Mouse (Mus musculus): ENCODE measurements around the gene Pax2. TPM values are rescaled to one million over a fixed set of nuclear protein-coding genes. Genes with fewer than 3 reads are reported as not detected.

Gene Pax2
- polyA plus RNA-seq, 1 experiment from 2014 or later: not detected

DNA sequence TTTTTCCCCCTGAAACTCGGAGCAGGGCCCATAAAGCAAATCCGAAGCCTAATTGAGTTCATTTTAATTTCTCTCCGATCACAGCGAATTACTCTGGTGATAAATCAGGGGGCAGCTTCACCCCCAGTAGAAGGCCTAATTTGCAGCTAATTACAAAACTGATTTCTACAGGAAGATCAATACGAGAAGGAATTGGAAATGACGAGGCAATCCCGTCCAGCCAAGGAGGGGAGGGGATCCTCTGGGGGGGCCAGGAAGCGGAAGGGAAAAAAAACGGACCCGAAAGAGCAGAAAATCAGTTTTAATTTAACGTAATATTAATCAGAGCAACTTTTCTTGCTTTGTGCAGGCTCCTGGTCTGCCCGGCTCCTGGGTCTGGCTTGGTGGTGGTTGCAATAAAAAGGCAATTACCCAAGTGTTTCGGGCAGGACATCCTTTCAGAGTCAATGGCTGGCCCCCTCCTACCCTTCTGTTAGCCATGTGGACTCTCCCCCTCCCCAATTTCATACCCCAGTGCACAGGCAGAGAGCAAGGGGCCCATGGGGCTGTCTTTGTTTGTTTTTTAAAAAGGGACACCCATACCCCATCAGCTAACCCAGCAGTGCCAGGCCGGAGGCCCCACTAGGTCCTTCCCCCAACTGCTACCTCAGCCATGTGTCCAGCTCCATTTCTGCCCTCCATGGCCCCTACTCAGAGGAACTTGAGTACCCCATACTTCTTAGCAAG lies 61.7 kb downstream of the Pax2 start:
- no peak overlapping the region for H3K27ac ChIP-seq (ENCODE audit: low read depth, low read length)
- WGBS (ENCODE audit: insufficient replicate concordance): 75% methylated on average over 14 of the region's 14 CpGs
- H3K9ac ChIP-seq (ENCODE audit: low read depth, low read length): no peak overlapping the region
- H3K4me3 ChIP-seq (ENCODE audit: low read depth, low read length): no peak overlapping the region
- no peak for ATAC-seq (replicated peaks; ENCODE audit: insufficient number of reproducible peaks, low FRiP score, low TSS enrichment)
- no peaks in the 10 kb centered on the region for H3K36me3 ChIP-seq (ENCODE audit: control insufficient read depth, insufficient read depth, low read length)
- no peaks in the 10 kb centered on the region for H3K4me1 ChIP-seq (ENCODE audit: control insufficient read depth, insufficient read depth, low read length)
- H3K27me3 ChIP-seq (ENCODE audit: control insufficient read depth, insufficient read depth, low read length): peaks cover 11% of the 10 kb centered on the region
- no peaks in the 10 kb centered on the region for H3K9me3 ChIP-seq (replicated peaks; ENCODE audit: control insufficient read depth, low read length)
- H3K4me2 ChIP-seq: no peak overlapping the region

- Histone ChIP-seq H3K27ac (ENCODE audit: low read depth, low read length) (no peak overlapping the region), H3K4me3 (ENCODE audit: low read depth, low read length) (no peak overlapping the region), H3K4me2 (no peak overlapping the region), H3K9ac (ENCODE audit: low read depth, low read length) (no peak overlapping the region), H3K27me3 (ENCODE audit: control insufficient read depth, insufficient read depth, low read length) (peaks cover 17% of the 10 kb centered on the region), H3K36me3 (ENCODE audit: control insufficient read depth, insufficient read depth, low read length) (no peaks in the 10 kb centered on the region), H3K9me3 (replicated peaks; ENCODE audit: control insufficient read depth, low read length) (no peaks in the 10 kb centered on the region), H3K4me1 (ENCODE audit: control insufficient read depth, insufficient read depth, low read length) (no peaks in the 10 kb centered on the region)
- ATAC-seq (replicated peaks; ENCODE audit: insufficient number of reproducible peaks, low FRiP score, low TSS enrichment): no peak
- WGBS (ENCODE audit: insufficient replicate concordance): 64% methylated on average over 6 of the region's 6 CpGs
These were observed 62.8 kb downstream of the Pax2 start for GRCm38 (mm10) chr19:44818676-44819075.

DNA sequence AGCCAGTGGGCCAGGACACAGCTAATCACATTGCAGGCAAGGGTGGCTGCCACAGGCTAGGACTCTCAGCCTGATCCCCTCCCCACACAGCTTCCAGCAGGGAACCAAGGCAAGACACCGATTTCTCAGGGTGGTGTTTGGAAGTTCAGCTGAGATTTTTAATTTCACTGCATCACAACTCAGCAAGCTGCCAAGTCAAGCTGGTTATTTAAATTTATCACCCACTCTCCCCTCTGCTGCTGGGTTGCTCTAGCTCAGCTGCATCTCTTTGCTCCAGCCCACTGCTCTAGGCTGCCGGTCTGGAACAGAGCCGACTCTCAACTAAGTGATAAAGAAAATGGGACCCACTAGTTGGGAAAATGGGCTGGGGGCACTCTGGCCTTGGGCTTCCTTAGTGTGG lies 65.7 kb downstream of the Pax2 start:
- Histone ChIP-seq H3K27ac (ENCODE audit: low read depth, low read length) (no peak overlapping the region), H3K9ac (ENCODE audit: low read depth, low read length) (no peak overlapping the region), H3K9me3 (replicated peaks; ENCODE audit: control insufficient read depth, low read length) (no peaks in the 10 kb centered on the region), H3K4me2 (no peak overlapping the region), H3K36me3 (ENCODE audit: control insufficient read depth, insufficient read depth, low read length) (no peaks in the 10 kb centered on the region), H3K27me3 (ENCODE audit: control insufficient read depth, insufficient read depth, low read length) (peaks cover 30% of the 10 kb centered on the region), H3K4me1 (ENCODE audit: control insufficient read depth, insufficient read depth, low read length) (no peaks in the 10 kb centered on the region), H3K4me3 (ENCODE audit: low read depth, low read length) (no peak overlapping the region)
- WGBS (ENCODE audit: insufficient replicate concordance): 29% methylated on average over 3 of the region's 3 CpGs
- ATAC-seq (replicated peaks; ENCODE audit: insufficient number of reproducible peaks, low FRiP score, low TSS enrichment): no peak

DNA sequence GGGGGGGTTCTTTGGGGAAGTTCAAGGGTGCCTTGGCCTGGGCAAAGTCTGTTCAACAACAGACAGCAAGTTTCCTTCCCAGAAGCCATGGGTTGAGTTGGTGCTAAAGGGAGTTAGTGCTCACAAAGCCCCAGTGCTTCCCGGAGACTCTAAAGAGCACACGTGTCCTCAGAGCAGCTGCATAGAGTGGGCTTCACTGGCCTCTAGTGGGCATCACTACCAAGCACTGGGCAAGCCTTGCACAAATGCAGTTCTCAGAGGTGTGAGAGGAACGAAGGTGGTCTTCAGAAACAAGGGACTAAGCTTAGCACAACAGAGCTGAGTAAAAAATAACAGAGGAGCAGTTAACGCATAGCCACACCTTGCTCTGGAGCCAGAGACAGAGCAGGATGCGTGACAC lies 66.5 kb downstream of the Pax2 start:
- Histone ChIP-seq H3K27ac (ENCODE audit: low read depth, low read length) (no peak overlapping the region), H3K36me3 (ENCODE audit: control insufficient read depth, insufficient read depth, low read length) (no peaks in the 10 kb centered on the region), H3K4me3 (ENCODE audit: low read depth, low read length) (no peak overlapping the region), H3K9ac (ENCODE audit: low read depth, low read length) (no peak overlapping the region), H3K4me2 (no peak overlapping the region), H3K27me3 (ENCODE audit: control insufficient read depth, insufficient read depth, low read length) (peaks cover 30% of the 10 kb centered on the region), H3K4me1 (ENCODE audit: control insufficient read depth, insufficient read depth, low read length) (no peaks in the 10 kb centered on the region), H3K9me3 (replicated peaks; ENCODE audit: control insufficient read depth, low read length) (no peaks in the 10 kb centered on the region)
- WGBS (ENCODE audit: insufficient replicate concordance): 56% methylated on average over 5 of the region's 5 CpGs
- no peak for ATAC-seq (replicated peaks; ENCODE audit: insufficient number of reproducible peaks, low FRiP score, low TSS enrichment)

GRCm38 (mm10) chr19:44823657-44824056 lies 67.8 kb downstream of the Pax2 start:
- H3K4me3 ChIP-seq (ENCODE audit: low read depth, low read length): no peak overlapping the region
- peaks cover 37% of the 10 kb centered on the region for H3K27me3 ChIP-seq (ENCODE audit: control insufficient read depth, insufficient read depth, low read length)
- no peak overlapping the region for H3K4me2 ChIP-seq
- H3K9me3 ChIP-seq (replicated peaks; ENCODE audit: control insufficient read depth, low read length): no peaks in the 10 kb centered on the region
- H3K36me3 ChIP-seq (ENCODE audit: control insufficient read depth, insufficient read depth, low read length): no peaks in the 10 kb centered on the region
- H3K9ac ChIP-seq (ENCODE audit: low read depth, low read length): no peak overlapping the region
- no peak for ATAC-seq (replicated peaks; ENCODE audit: insufficient number of reproducible peaks, low FRiP score, low TSS enrichment)
- 35% methylated on average over 3 of the region's 3 CpGs for WGBS (ENCODE audit: insufficient replicate concordance)
- no peak overlapping the region for H3K27ac ChIP-seq (ENCODE audit: low read depth, low read length)
- no peaks in the 10 kb centered on the region for H3K4me1 ChIP-seq (ENCODE audit: control insufficient read depth, insufficient read depth, low read length)

- no peaks in the 10 kb centered on the region for H3K4me1 ChIP-seq (ENCODE audit: control insufficient read depth, insufficient read depth, low read length)
- ATAC-seq (replicated peaks; ENCODE audit: insufficient number of reproducible peaks, low FRiP score, low TSS enrichment): no peak
- 14% methylated on average over 11 of the region's 11 CpGs for WGBS (ENCODE audit: insufficient replicate concordance)
These were observed 69.4 kb downstream of the Pax2 start for GRCm38 (mm10) chr19:44825216-44825768.

DNA sequence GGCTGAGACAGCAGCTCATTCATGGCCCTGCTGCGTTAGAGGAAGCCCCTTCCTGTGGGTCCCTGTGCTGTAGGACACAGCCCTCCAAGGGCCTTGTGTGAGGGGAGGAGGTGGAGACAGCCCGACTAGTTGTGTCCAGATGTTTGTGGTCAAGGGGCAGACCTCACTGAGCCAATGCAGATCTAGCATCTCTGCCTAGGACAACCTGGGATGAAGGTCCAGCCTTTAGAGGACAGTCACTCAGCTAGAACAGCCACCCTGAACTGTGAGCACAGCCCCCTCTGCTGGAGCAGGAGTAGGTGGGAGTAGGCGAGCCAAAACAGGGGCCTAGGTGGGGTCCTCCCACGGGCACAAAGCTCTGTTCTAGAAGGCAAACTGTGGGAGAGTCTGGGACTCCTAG lies 70.0 kb downstream of the Pax2 start:
- Histone ChIP-seq H3K4me2 (no peak overlapping the region), H3K27me3 (ENCODE audit: control insufficient read depth, insufficient read depth, low read length) (peaks cover 44% of the 10 kb centered on the region), H3K9ac (ENCODE audit: low read depth, low read length) (no peak overlapping the region), H3K27ac (ENCODE audit: low read depth, low read length) (no peak overlapping the region), H3K4me1 (ENCODE audit: control insufficient read depth, insufficient read depth, low read length) (no peaks in the 10 kb centered on the region), H3K9me3 (replicated peaks; ENCODE audit: control insufficient read depth, low read length) (no peaks in the 10 kb centered on the region), H3K36me3 (ENCODE audit: control insufficient read depth, insufficient read depth, low read length) (no peaks in the 10 kb centered on the region), H3K4me3 (ENCODE audit: low read depth, low read length) (no peak overlapping the region)
- WGBS (ENCODE audit: insufficient replicate concordance): 19% methylated on average over 4 of the region's 4 CpGs
- ATAC-seq (replicated peaks; ENCODE audit: insufficient number of reproducible peaks, low FRiP score, low TSS enrichment): no peak

More at GRCm38 (mm10) chr19:44825216-44825768, 69.4 kb downstream of the Pax2 start:
- H3K4me3 ChIP-seq (ENCODE audit: low read depth, low read length): no peak overlapping the region
- H3K9ac ChIP-seq (ENCODE audit: low read depth, low read length): no peak overlapping the region
- no peak overlapping the region for H3K4me2 ChIP-seq
- no peaks in the 10 kb centered on the region for H3K36me3 ChIP-seq (ENCODE audit: control insufficient read depth, insufficient read depth, low read length)
- no peak overlapping the region for H3K27ac ChIP-seq (ENCODE audit: low read depth, low read length)
- H3K27me3 ChIP-seq (ENCODE audit: control insufficient read depth, insufficient read depth, low read length): peaks cover 40% of the 10 kb centered on the region
- H3K9me3 ChIP-seq (replicated peaks; ENCODE audit: control insufficient read depth, low read length): no peaks in the 10 kb centered on the region

GRCm38 (mm10) chr19:44833391-44833790 lies 77.5 kb downstream of the Pax2 start:
- 32% methylated on average over 1 of the region's 1 CpGs for WGBS (ENCODE audit: insufficient replicate concordance)
- Histone ChIP-seq H3K4me2 (no peak overlapping the region), H3K27me3 (ENCODE audit: control insufficient read depth, insufficient read depth, low read length) (peaks cover 86% of the 10 kb centered on the region), H3K36me3 (ENCODE audit: control insufficient read depth, insufficient read depth, low read length) (no peaks in the 10 kb centered on the region), H3K27ac (ENCODE audit: low read depth, low read length) (no peak overlapping the region), H3K9me3 (replicated peaks; ENCODE audit: control insufficient read depth, low read length) (no peaks in the 10 kb centered on the region), H3K4me3 (ENCODE audit: low read depth, low read length) (no peak overlapping the region), H3K4me1 (ENCODE audit: control insufficient read depth, insufficient read depth, low read length) (peaks cover 12% of the 10 kb centered on the region), H3K9ac (ENCODE audit: low read depth, low read length) (no peak overlapping the region)
- ATAC-seq (replicated peaks; ENCODE audit: insufficient number of reproducible peaks, low FRiP score, low TSS enrichment): no peak
